Mouse (Mus musculus): ENCODE measurements around the gene Tspyl4.
"Not testable (repeated sequence)": the region's sequence is repeated elsewhere in the genome, so short reads cannot be mapped to it uniquely, and the experiment has no call there.

Tspyl4 gene

GRCm38 (mm10) chr10:34297299-34297979 is at the start of gene Tspyl4:
Tspyl4 (plus strand) TSS chr10:34297442.
- peak; percentile 96 for DNase-seq

GRCm38 (mm10) chr10:34247757-34248156 is 49.5 kb upstream of the Tspyl4 start:
- DNase-seq, result no peak

- no peak for DNase-seq
Measured at GRCm38 (mm10) chr10:34249594-34249993, 47.6 kb upstream of the Tspyl4 start.

GRCm38 (mm10) chr10:34252833-34253232 is 44.4 kb upstream of the Tspyl4 start:
- DNase-seq, result not testable (repeated sequence)

GRCm38 (mm10) chr10:34265106-34265505 is 32.1 kb upstream of the Tspyl4 start:
- DNase-seq, result no peak

GRCm38 (mm10) chr10:34267312-34268070 is 29.8 kb upstream of the Tspyl4 start:
- DNase-seq, result no peak

GRCm38 (mm10) chr10:34271681-34272080 is 25.6 kb upstream of the Tspyl4 start:
- peak; percentile 25 for DNase-seq

GRCm38 (mm10) chr10:34280591-34281175 is 16.6 kb upstream of the Tspyl4 start:
- peak; percentile 76 for DNase-seq

- DNase-seq, result peak; percentile 20
Measured at GRCm38 (mm10) chr10:34281211-34281961, 15.9 kb upstream of the Tspyl4 start.

- DNase-seq, result peak; percentile 98
Measured at GRCm38 (mm10) chr10:34281962-34282388, 15.3 kb upstream of the Tspyl4 start, which contains the start of gene Tspyl1. Tspyl1 (plus strand) TSS chr10:34282190.

GRCm38 (mm10) chr10:34282420-34283238 is 14.6 kb upstream of the Tspyl4 start:
- peak; percentile 44 for DNase-seq

GRCm38 (mm10) chr10:34296911-34297298 is 337 bp upstream of the Tspyl4 start:
- DNase-seq, result no peak

- DNase-seq, result peak; percentile 21
Measured at GRCm38 (mm10) chr10:34297980-34298753, 925 bp downstream of the Tspyl4 start.

GRCm38 (mm10) chr10:34300368-34300767 is 3.1 kb downstream of the Tspyl4 start:
- DNase-seq, result no peak

- DNase-seq, result no peak
Measured at GRCm38 (mm10) chr10:34307070-34307469, 9.8 kb downstream of the Tspyl4 start.

GRCm38 (mm10) chr10:34309915-34310685 is 12.9 kb downstream of the Tspyl4 start:
- DNase-seq, result no peak

- no peak for DNase-seq
Measured at GRCm38 (mm10) chr10:34312536-34312935, 15.3 kb downstream of the Tspyl4 start.

- peak; percentile 90 for DNase-seq
Measured at GRCm38 (mm10) chr10:34316571-34317216, 19.5 kb downstream of the Tspyl4 start.

- DNase-seq, result no peak
Measured at GRCm38 (mm10) chr10:34317217-34317606, 20.0 kb downstream of the Tspyl4 start.

GRCm38 (mm10) chr10:34320809-34321208 is 23.6 kb downstream of the Tspyl4 start:
- peak; percentile 13 for DNase-seq
